Mouse (Mus musculus) right cerebral cortex, postnatal 10 days (tissue): ENCODE results near the gene Dscaml1.

Source experiments
- DNase-seq, 2 experiments: peaks; one replicate each; pipeline ENCODE4 v3.0.0; 2021; ENCODE audit warnings: low spot score in 2 of 2

Dscaml1 gene

GRCm38 (mm10) chr9:45454889-45455610, 28.6 kb downstream of the Dscaml1 start:
- no peak for DNase-seq

DNA sequence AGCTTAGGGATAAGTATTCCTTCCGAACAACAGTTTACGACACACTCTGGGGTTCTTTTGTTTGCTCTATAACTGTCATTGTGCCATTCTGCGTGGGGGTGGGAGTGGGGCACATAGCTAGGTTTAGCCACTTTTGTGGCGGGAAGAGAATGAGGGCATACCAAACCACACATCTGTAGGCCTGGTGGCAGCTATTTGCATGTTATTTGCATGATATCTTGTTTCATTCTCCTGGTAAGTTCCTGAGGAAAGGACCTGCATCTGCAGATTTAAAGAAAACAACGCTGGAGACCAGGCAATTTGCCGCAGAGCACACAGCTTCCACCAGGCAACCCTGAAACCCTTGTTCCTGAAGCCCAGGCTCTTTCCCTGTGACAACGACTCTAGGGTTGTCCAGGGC, 30.8 kb downstream of the Dscaml1 start:
- no peak for DNase-seq

DNA sequence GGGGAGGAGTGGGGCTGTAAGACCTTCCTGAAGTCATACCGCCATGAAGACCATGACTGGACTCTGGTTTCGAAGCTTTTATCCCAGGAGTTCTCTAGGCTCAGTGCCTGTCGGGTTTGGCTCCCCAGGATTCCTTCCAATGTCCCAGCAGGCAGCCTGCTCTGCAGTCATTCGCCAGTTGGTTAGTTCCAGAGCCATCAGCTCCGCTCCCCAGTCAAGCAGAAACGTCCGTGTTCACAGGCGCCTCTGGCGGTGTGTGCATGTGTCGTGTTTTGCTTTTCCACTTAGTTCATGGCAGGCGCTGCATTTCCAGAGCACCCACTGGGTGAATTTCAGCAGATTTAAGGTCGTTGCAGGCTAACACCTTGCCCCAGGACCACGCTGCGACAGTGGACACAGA, 31.9 kb downstream of the Dscaml1 start:
- peak; percentile 47 to 55 for DNase-seq

GRCm38 (mm10) chr9:45465396-45466019, 39.1 kb downstream of the Dscaml1 start:
- DNase-seq, result no peak

DNA sequence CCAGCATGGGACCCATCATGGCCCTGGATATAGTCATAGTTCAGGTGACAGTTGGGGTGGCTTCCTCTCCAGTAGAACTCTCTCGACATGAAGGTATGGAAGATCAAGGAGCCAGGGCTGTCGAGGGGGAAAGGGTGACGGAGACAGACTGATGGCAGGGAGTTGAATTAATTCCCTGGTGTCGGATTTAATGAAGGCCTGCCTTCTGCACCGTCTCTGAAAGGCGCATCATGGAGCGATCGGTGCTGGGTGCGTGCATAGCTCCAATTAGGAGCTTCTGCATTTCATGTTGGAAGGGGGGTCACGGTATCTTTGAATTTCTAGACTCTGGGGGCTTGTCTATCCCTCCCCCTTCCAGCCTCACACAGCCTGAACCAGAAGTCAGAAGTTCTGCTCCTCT, 41.8 kb downstream of the Dscaml1 start:
- no peak for DNase-seq

GRCm38 (mm10) chr9:45470746-45471471, 44.5 kb downstream of the Dscaml1 start:
- peak; percentile 80 to 88 for DNase-seq

- DNase-seq, result peak; percentile 58 to 59
These were observed 45.3 kb downstream of the Dscaml1 start for GRCm38 (mm10) chr9:45471691-45472090.

- no peak for DNase-seq
These were observed 48.4 kb downstream of the Dscaml1 start for GRCm38 (mm10) chr9:45474874-45475273.

GRCm38 (mm10) chr9:45480936-45481335, 54.5 kb downstream of the Dscaml1 start:
- DNase-seq, result no peak

GRCm38 (mm10) chr9:45486665-45487074, 60.2 kb downstream of the Dscaml1 start:
- DNase-seq, result no peak

GRCm38 (mm10) chr9:45487179-45487801, 60.9 kb downstream of the Dscaml1 start:
- peak; percentile 60 to 62 for DNase-seq

DNA sequence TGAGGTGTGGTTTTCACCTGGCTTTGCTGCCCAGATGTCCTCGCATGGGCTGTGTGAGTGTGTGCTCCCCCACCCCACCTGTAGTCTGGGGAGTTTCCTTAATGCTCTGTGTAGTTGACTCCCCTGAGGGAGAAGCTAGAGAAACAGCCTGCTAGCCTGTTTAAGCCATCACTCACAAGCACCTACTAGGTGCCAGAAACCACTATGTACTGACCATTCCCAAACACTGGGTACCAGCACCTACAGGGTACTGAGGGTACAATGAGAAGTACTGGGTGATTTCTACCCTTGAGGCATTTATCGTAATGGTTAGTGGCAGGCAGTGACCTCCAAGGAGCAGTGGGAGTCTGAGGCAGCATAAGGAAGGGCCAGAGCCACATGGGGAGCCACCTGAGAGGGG, 64.5 kb downstream of the Dscaml1 start:
- DNase-seq, result no peak

- no peak for DNase-seq
These were observed 68.5 kb downstream of the Dscaml1 start for GRCm38 (mm10) chr9:45494889-45495288.

DNA sequence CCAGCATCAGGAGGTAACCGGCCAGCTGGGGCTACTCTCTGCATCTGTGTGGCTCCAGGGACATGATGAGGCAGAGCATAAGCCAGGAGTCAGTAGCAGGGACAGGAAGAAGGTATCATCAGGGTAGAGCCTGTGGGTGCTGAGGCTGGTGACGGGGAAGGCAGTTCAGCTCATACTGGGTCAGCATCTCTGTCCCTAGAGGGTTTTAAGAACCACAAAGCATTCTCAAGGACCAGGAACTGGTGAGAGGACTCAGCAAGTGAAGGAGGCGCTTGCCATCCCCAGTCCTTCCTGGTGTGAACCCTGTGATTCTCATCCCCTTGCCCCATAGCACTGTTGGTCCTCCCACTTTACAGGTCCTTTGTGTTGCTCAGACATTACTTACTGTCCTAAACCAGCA, 69.9 kb downstream of the Dscaml1 start:
- DNase-seq, result no peak

DNA sequence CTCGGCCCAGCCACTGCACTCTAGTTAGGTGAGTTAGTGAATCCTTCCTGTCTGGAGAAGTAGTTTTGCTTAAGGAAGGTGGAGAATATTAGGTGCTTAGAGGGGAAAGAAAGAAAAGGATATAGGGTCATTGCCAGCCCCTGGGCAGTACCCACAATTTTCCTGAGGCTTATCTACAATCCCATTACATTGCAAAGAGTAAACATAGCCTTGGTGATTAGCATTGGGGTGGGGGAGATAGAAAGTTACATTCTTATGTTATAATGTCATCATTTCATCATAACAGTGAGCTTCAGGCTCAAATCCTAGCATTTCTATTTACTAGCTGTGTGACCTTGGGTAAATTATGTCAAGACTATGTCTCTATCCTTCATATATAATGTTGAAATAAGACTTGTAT, 70.5 kb downstream of the Dscaml1 start:
- DNase-seq, result no peak

- DNase-seq, result no peak
These were observed 72.8 kb downstream of the Dscaml1 start for GRCm38 (mm10) chr9:45499267-45499666.

- DNase-seq, result no peak
These were observed 73.7 kb downstream of the Dscaml1 start for GRCm38 (mm10) chr9:45500071-45500595.

- no peak for DNase-seq
These were observed 75.0 kb downstream of the Dscaml1 start for GRCm38 (mm10) chr9:45501295-45501927.

DNA sequence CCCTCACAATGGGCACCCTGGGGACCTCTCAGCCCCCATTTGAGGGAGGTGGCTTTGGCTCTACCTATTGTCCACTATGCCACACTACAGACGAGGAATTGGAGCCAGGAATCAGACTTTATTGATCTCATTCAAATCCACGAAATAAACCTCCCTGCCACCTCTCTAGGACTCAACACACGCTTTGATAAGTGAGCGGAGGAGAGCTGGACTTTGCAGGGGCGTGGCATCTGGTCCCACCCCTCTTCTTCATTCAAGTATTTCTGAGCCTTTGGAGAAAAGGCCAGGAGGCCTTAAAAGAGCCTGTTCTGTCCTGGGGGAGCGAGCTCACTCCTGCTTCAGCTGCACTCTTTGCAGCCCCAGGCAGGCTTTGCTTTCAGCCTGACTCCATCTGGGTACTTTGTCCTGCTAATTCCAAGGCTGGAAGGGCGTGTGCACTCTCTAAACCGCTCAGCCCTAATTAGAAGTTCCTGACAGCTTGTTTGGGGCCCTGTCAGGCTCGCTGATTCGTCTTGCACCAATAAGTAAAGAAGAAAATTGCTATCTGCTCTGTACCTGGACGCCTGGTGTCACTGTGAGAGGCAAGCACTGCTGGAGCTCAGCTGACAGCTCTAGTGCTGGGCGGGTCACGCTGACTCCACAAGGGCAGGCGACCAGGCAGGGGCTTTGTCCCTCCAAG, 75.7 kb downstream of the Dscaml1 start:
- DNase-seq, result no peak

DNA sequence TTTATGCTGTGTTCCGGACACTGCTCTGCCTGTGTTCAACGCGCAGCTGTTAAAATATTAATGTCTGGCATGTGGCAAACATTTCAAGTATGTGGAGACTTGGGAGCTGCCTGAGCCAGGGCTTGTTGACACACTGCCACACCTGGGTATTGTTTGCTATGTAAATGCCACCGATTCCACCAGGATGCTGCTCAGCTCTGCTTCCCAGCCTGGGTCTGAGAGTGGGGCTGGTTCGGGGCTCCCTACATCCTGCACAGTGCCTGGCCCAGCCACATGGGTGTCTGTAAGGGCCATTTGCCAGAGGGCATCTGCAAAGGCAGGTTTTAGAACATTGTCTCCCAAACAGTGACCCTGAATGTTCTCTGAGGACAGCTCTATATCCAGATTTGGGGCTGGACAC, 78.5 kb downstream of the Dscaml1 start:
- DNase-seq, result no peak

GRCm38 (mm10) chr9:45505487-45505939, 79.1 kb downstream of the Dscaml1 start:
- DNase-seq, result no peak
